9 mouse cellular contexts compared by ENCODE assay signal in genomic region chr4:87362201-87362600, GRCm38 (mm10).
DNase-seq lines count a peak whose midpoint lies in the region; ATAC-seq and TF ChIP-seq lines count a peak whose summit lies in the region.
"Had no signal": no experiment of that assay in that cellular context is flagged by ENCODE, and none has a peak within 500 bp of the region (broad histone marks: within the 10 kb centered on the region; RNA-seq: fewer than 3 reads in every experiment).

No protein-coding gene starts in this region.

- no peaks in the 10 kb centered on the region for H3K9me3 ChIP-seq in heart, embryonic 11.5 days (replicated peaks; ENCODE audit: control insufficient read depth, low read length)
- H3K9me3 ChIP-seq in forebrain, embryonic 12.5 days = no peaks in the 10 kb centered on the region
- H3K9me3 ChIP-seq in neural tube, embryonic 15.5 days (replicated peaks) = no peaks in the 10 kb centered on the region
- H3K9me3 ChIP-seq: megakaryocyte, embryonic 14.5 days had no signal

- H3K79me2 ChIP-seq in heart, adult 2 months (replicated peaks; ENCODE audit: control insufficient read depth, insufficient read depth, low read length) = no peaks in the 10 kb centered on the region

- no peaks in the 10 kb centered on the region for H3K27me3 ChIP-seq in heart, adult 2 months (ENCODE audit: control insufficient read depth, insufficient read depth, low read length)
- no peaks in the 10 kb centered on the region for H3K27me3 ChIP-seq in heart, embryonic 11.5 days (ENCODE audit: control insufficient read depth, insufficient read depth, low read length)
- H3K27me3 ChIP-seq in forebrain, embryonic 12.5 days = no peaks in the 10 kb centered on the region
- 0 out of 2 replicates have a peak, but pooled peaks cover 3% of the 10 kb centered on the region for H3K27me3 ChIP-seq in neural tube, embryonic 15.5 days (replicated peaks)

- no peak for ATAC-seq in heart, embryonic 11.5 days (replicated peaks; ENCODE audit: insufficient number of reproducible peaks, low FRiP score, low TSS enrichment)
- 0 out of 2 replicates have a peak, but pooled peaks have one; percentile 61 for ATAC-seq in forebrain, embryonic 12.5 days (ENCODE audit: low FRiP score)
- ATAC-seq in neural tube, embryonic 15.5 days (ENCODE audit: low FRiP score) = peak; percentile 93

- H3K4me1 ChIP-seq in heart, adult 2 months (ENCODE audit: control insufficient read depth, insufficient read depth, low read length) = no peaks in the 10 kb centered on the region
- H3K4me1 ChIP-seq in heart, embryonic 11.5 days (ENCODE audit: control insufficient read depth, insufficient read depth, low read length) = no peaks in the 10 kb centered on the region
- no peaks in the 10 kb centered on the region; the same call in 1 of the 2 replicates for H3K4me1 ChIP-seq in forebrain, embryonic 12.5 days
- H3K4me1 ChIP-seq in neural tube, embryonic 15.5 days = 0 out of 2 replicates have a peak, but pooled peaks cover 2% of the 10 kb centered on the region

- H3K36me3 ChIP-seq in heart, adult 2 months (ENCODE audit: control insufficient read depth, insufficient read depth, low read length) = no peaks in the 10 kb centered on the region
- no peaks in the 10 kb centered on the region for H3K36me3 ChIP-seq in heart, embryonic 11.5 days (ENCODE audit: control insufficient read depth, insufficient read depth, low read length)
- H3K36me3 ChIP-seq in forebrain, embryonic 12.5 days (replicated peaks) = no peaks in the 10 kb centered on the region
- no peaks in the 10 kb centered on the region for H3K36me3 ChIP-seq in neural tube, embryonic 15.5 days

- no peak overlapping the region for H3K27ac ChIP-seq in heart, adult 2 months
- H3K27ac ChIP-seq in heart, embryonic 11.5 days (ENCODE audit: low read depth, low read length) = no peak overlapping the region
- no peak overlapping the region for H3K27ac ChIP-seq in forebrain, embryonic 12.5 days
- H3K27ac ChIP-seq in neural tube, embryonic 15.5 days (replicated peaks) = 0 out of 2 replicates have a peak overlapping the region, but pooled peaks have one; percentile 30

- peak; percentile 48 for TF ChIP-seq CTCF in heart, adult 2 months (IDR thresholded peaks at IDR 0.05)

- WGBS in heart, adult 2 months = 16% methylated on average over 6 of the region's 6 CpGs
- 12% methylated on average over 6 of the region's 6 CpGs for WGBS in heart, embryonic 11.5 days (ENCODE audit: insufficient replicate concordance)
- 12% methylated on average over 6 of the region's 6 CpGs for WGBS in forebrain, embryonic 12.5 days
- WGBS in neural tube, embryonic 15.5 days = 8% methylated on average over 6 of the region's 6 CpGs

- H3K4me3 ChIP-seq in heart, adult 2 months = no peak overlapping the region
- no peak overlapping the region for H3K4me3 ChIP-seq in heart, embryonic 11.5 days (ENCODE audit: low read depth, low read length)
- H3K4me3 ChIP-seq in forebrain, embryonic 12.5 days (replicated peaks) = no peak overlapping the region
- no peak overlapping the region for H3K4me3 ChIP-seq in neural tube, embryonic 15.5 days (replicated peaks)
- H3K4me3 ChIP-seq: megakaryocyte, embryonic 14.5 days had no signal

- H3K9ac ChIP-seq in heart, adult 2 months (ENCODE audit: low read depth, low read length) = no peak overlapping the region
- no peak overlapping the region for H3K9ac ChIP-seq in heart, embryonic 11.5 days (ENCODE audit: low read depth, low read length)
- H3K9ac ChIP-seq in forebrain, embryonic 12.5 days = no peak overlapping the region
- H3K9ac ChIP-seq in neural tube, embryonic 15.5 days (replicated peaks) = no peak overlapping the region

- no peak for TF ChIP-seq POLR2A in heart, adult 2 months (IDR thresholded peaks at IDR 0.05; ENCODE audit: insufficient read depth, low read depth, low read length)

- DNase-seq in heart, adult 2 months = no peak
- DNase-seq in ZHBTc4 (ENCODE audit: low read depth, low spot score) = peak; percentile 75
- peak; percentile 17 to 39 for DNase-seq in layer of hippocampus, postnatal 25 days (ENCODE audit: extremely low spot score in 1 of 2, low spot score in 1 of 2)
- no peak for DNase-seq in yolk sac, embryonic 10.5 days (ENCODE audit: low spot score)
- no peak for DNase-seq in spleen, adult 12 weeks (ENCODE audit: low spot score)

- intact Hi-C loops in heart, adult 2 months (cut with DNase I) = loop anchor here (5.0 to 10.0 kb wide), 2 partner anchors 405 to 533 kb away; no protein-coding TSS in a partner anchor

- TF ChIP-seq EP300 in heart, adult 2 months (IDR thresholded peaks at IDR 0.05; ENCODE audit: insufficient read depth, low read depth, low read length) = no peak

- H3K4me2 ChIP-seq in heart, embryonic 11.5 days = no peak overlapping the region
- no peak overlapping the region for H3K4me2 ChIP-seq in forebrain, embryonic 12.5 days
- H3K4me2 ChIP-seq in neural tube, embryonic 15.5 days = no peak overlapping the region

Comparison
In these comparisons a context has a peak if more than half of its experiments do, and no peak if none do; other contexts are left out.
1. DNase-seq: peak in ZHBTc4 (single experiment) and layer of hippocampus, postnatal 25 days (2 of 2); none in heart, adult 2 months (0 of 2), yolk sac, embryonic 10.5 days (single experiment) and spleen, adult 12 weeks (single experiment).